Mouse (Mus musculus) adrenal gland, postnatal 36 days (tissue): ENCODE measurements at regions not wholly inside any gene's neighbourhood (a gene's known extent, or its start where the extent isn't known, plus 50 kb on each side); places are given as distances from the start of the nearest gene placed in this dataset.

Source experiments
- DNase-seq, 2 experiments: peaks; one replicate each; pipeline ENCODE4 v3.0.0; 2021; ENCODE audit warnings: mixed read lengths in 1 of 2

- DNase-seq = no peak
These were observed 216.3 kb downstream of the Ikzf2 start for GRCm38 (mm10) chr1:69470614-69471250.

- no peak for DNase-seq
These were observed 217.7 kb downstream of the Ikzf2 start for GRCm38 (mm10) chr1:69469158-69469901.

GRCm38 (mm10) chr1:69466534-69467275 lies 220.3 kb downstream of the Ikzf2 start:
- DNase-seq = peak; percentile 8 to 13

- DNase-seq = peak in 1 of 2 experiments; percentile 10
These were observed 225.9 kb downstream of the Ikzf2 start for GRCm38 (mm10) chr1:69461191-69461590.

- no peak for DNase-seq
These were observed 227.1 kb downstream of the Ikzf2 start for GRCm38 (mm10) chr1:69459899-69460298.

GRCm38 (mm10) chr1:69457471-69457870 lies 229.6 kb downstream of the Ikzf2 start:
- DNase-seq = no peak

GRCm38 (mm10) chr1:69453991-69454390 lies 233.1 kb downstream of the Ikzf2 start:
- no peak for DNase-seq

GRCm38 (mm10) chr1:69452910-69453309 lies 234.1 kb downstream of the Ikzf2 start:
- DNase-seq = no peak

- DNase-seq = no peak
These were observed 236.6 kb downstream of the Ikzf2 start for GRCm38 (mm10) chr1:69450455-69450854.

- peak; percentile 31 to 55 for DNase-seq
These were observed 239.8 kb downstream of the Ikzf2 start for GRCm38 (mm10) chr1:69447276-69447675.

- no peak for DNase-seq
These were observed 242.3 kb downstream of the Ikzf2 start for GRCm38 (mm10) chr1:69444722-69445121.

- DNase-seq = no peak
These were observed 243.6 kb downstream of the Ikzf2 start for GRCm38 (mm10) chr1:69443466-69443865.

GRCm38 (mm10) chr1:69440564-69441334 lies 246.3 kb downstream of the Ikzf2 start:
- peak in 1 of 2 experiments; percentile 3 for DNase-seq

- DNase-seq = no peak
These were observed 250.0 kb downstream of the Ikzf2 start for GRCm38 (mm10) chr1:69437042-69437441.

GRCm38 (mm10) chr1:69433655-69434357 lies 253.2 kb downstream of the Ikzf2 start:
- DNase-seq = peak in 1 of 2 experiments; percentile 15

GRCm38 (mm10) chr1:69430683-69431407 lies 256.2 kb downstream of the Ikzf2 start:
- no peak for DNase-seq

- DNase-seq = no peak
These were observed 257.4 kb downstream of the Ikzf2 start for GRCm38 (mm10) chr1:69429632-69430031.

GRCm38 (mm10) chr1:69397676-69398075 lies 289.4 kb downstream of the Ikzf2 start:
- DNase-seq = no peak

GRCm38 (mm10) chr1:69382374-69382773 lies 274.5 kb upstream of the Erbb4 start:
- no peak for DNase-seq

- no peak for DNase-seq
These were observed 271.9 kb upstream of the Erbb4 start for GRCm38 (mm10) chr1:69379741-69380140.
